Mouse (Mus musculus) MEL (cell line): ENCODE measurements around the gene Ppdpf.

Source experiments
- CHD1 ChIP-seq: IDR thresholded peaks from 2 replicates; pipeline ENCODE4 v1.6.1; 2012; ENCODE audit warnings: low read depth, mild to moderate bottlenecking, inconsistent platforms, low read length, improper control_type of control experiment
- CTCF ChIP-seq, 3 experiments: IDR thresholded peaks in 2 of 3; conservative IDR thresholded peaks in 1 of 3; 2 replicates each; pipeline ENCODE4 v1.5.1; 2011 to 2012; ENCODE audit warnings: low read length in 3 of 3, low read depth in 2 of 3, mild to moderate bottlenecking in 2 of 3, improper control_type of control experiment in 1 of 3, inconsistent platforms in 1 of 3, mixed read lengths in 1 of 3, moderate library complexity in 1 of 3; ENCODE audit not compliant: control insufficient read depth in 1 of 3, insufficient read depth in 1 of 3, poor library complexity in 1 of 3, severe bottlenecking in 1 of 3
- KAT2A ChIP-seq: conservative IDR thresholded peaks from 2 replicates; pipeline ENCODE4 v1.6.1; 2012; ENCODE audit warnings: low read depth, low read length, improper control_type of control experiment, inconsistent platforms
- MAFK ChIP-seq: IDR thresholded peaks from 2 replicates; pipeline ENCODE4 v1.6.1; 2011; ENCODE audit warnings: low read depth, mild to moderate bottlenecking, low read length, improper control_type of control experiment, borderline replicate concordance
- POLR2A ChIP-seq, 2 experiments: IDR thresholded peaks; 2 replicates each; pipeline ENCODE4 v1.6.1; 2011 to 2012; ENCODE audit warnings: low read length in 2 of 2, mild to moderate bottlenecking in 2 of 2, control low read depth in 1 of 2, improper control_type of control experiment in 1 of 2, low read depth in 1 of 2, moderate library complexity in 1 of 2; ENCODE audit not compliant: control insufficient read depth in 1 of 2, insufficient read depth in 1 of 2, poor library complexity in 1 of 2
- TCF12 ChIP-seq: IDR thresholded peaks from 2 replicates; pipeline ENCODE4 v1.6.1; 2014; ENCODE audit warnings: low read depth, mild to moderate bottlenecking, inconsistent platforms, low read length, improper control_type of control experiment, moderate library complexity
- USF1 ChIP-seq: IDR thresholded peaks from 2 replicates; pipeline ENCODE4 v1.6.1; 2014; ENCODE audit warnings: low read depth, mild to moderate bottlenecking, inconsistent platforms, low read length, improper control_type of control experiment, moderate library complexity
- USF2 ChIP-seq, 2 experiments: IDR thresholded peaks; 2 replicates each; pipeline ENCODE4 v1.6.1; 2011 to 2012; ENCODE audit warnings: improper control_type of control experiment in 2 of 2, low read length in 2 of 2, borderline replicate concordance in 1 of 2, inconsistent platforms in 1 of 2, low read depth in 1 of 2, mild to moderate bottlenecking in 1 of 2; ENCODE audit not compliant: insufficient read depth in 1 of 2

GRCm38 (mm10) chr2:181220361-181220760, 33.3 kb downstream of the Ppdpf start:
- no peak for TF ChIP-seq CTCF (IDR thresholded peaks at IDR 0.05 in 2 of 3, conservative IDR thresholded peaks at IDR 0.05 in 1 of 3; ENCODE audit: control insufficient read depth in 1 of 3, insufficient read depth in 1 of 3, low read depth in 2 of 3, low read length in 3 of 3, poor library complexity in 1 of 3, severe bottlenecking in 1 of 3)
- no peak for TF ChIP-seq POLR2A (IDR thresholded peaks at IDR 0.05; ENCODE audit: control insufficient read depth in 1 of 2, insufficient read depth in 1 of 2, low read depth in 1 of 2, low read length in 2 of 2, poor library complexity in 1 of 2)
- no peak for TF ChIP-seq USF1
- TF ChIP-seq USF2 (IDR thresholded peaks at IDR 0.05; ENCODE audit: borderline replicate concordance in 1 of 2, insufficient read depth in 1 of 2, low read depth in 1 of 2, low read length in 2 of 2) = no peak
- TF ChIP-seq TCF12 = no peak
- no peak for TF ChIP-seq KAT2A
- no peak for TF ChIP-seq MAFK
- TF ChIP-seq CHD1 = no peak
